Mouse (Mus musculus) cerebellum, postnatal 10 days (tissue): ENCODE data around the gene Gpr15.

Experiments
- DNase-seq, 2 experiments: peaks; one replicate each; pipeline ENCODE4 v3.0.0; 2021; ENCODE audit warnings: mixed read lengths in 2 of 2

Gpr15 gene

GRCm38 (mm10) chr16:58701779-58702178 is 17.1 kb downstream of the Gpr15 start:
- DNase-seq, result no peak

- no peak for DNase-seq
Measured at GRCm38 (mm10) chr16:58700816-58701424, 17.9 kb downstream of the Gpr15 start.

- DNase-seq, result no peak
Measured at GRCm38 (mm10) chr16:58700174-58700573, 18.7 kb downstream of the Gpr15 start.

GRCm38 (mm10) chr16:58697261-58697660 is 21.6 kb downstream of the Gpr15 start:
- no peak for DNase-seq

GRCm38 (mm10) chr16:58696796-58697195 is 22.1 kb downstream of the Gpr15 start:
- DNase-seq, result no peak

- DNase-seq, result no peak
Measured at GRCm38 (mm10) chr16:58694091-58694490, 24.8 kb downstream of the Gpr15 start.

- DNase-seq, result no peak
Measured at GRCm38 (mm10) chr16:58690322-58690732, 28.5 kb downstream of the Gpr15 start.

GRCm38 (mm10) chr16:58689555-58690169 is 29.2 kb downstream of the Gpr15 start:
- no peak for DNase-seq

GRCm38 (mm10) chr16:58688534-58688933 is 30.3 kb downstream of the Gpr15 start:
- no peak for DNase-seq

GRCm38 (mm10) chr16:58685548-58686537 is 33.0 kb downstream of the Gpr15 start:
- DNase-seq, result no peak

- no peak for DNase-seq
Measured at GRCm38 (mm10) chr16:58684537-58684936, 34.3 kb downstream of the Gpr15 start.

GRCm38 (mm10) chr16:58683911-58684310 is 35.0 kb downstream of the Gpr15 start:
- no peak for DNase-seq

- DNase-seq, result no peak
Measured at GRCm38 (mm10) chr16:58682870-58683269, 36.0 kb downstream of the Gpr15 start.

- no peak for DNase-seq
Measured at GRCm38 (mm10) chr16:58682046-58682445, 36.8 kb downstream of the Gpr15 start.

GRCm38 (mm10) chr16:58678660-58679059 is 40.2 kb downstream of the Gpr15 start:
- DNase-seq, result no peak

GRCm38 (mm10) chr16:58677491-58677890 is 41.4 kb downstream of the Gpr15 start:
- DNase-seq, result no peak

GRCm38 (mm10) chr16:58676633-58677032 is 42.2 kb downstream of the Gpr15 start:
- DNase-seq, result no peak

GRCm38 (mm10) chr16:58676156-58676555 is 42.7 kb downstream of the Gpr15 start:
- no peak for DNase-seq

- no peak for DNase-seq
Measured at GRCm38 (mm10) chr16:58675256-58675655, 43.6 kb downstream of the Gpr15 start.

GRCm38 (mm10) chr16:58673811-58674410 is 45.0 kb downstream of the Gpr15 start:
- no peak for DNase-seq

GRCm38 (mm10) chr16:58672396-58672795 is 46.5 kb downstream of the Gpr15 start:
- no peak for DNase-seq

GRCm38 (mm10) chr16:58671212-58671985 is 47.5 kb downstream of the Gpr15 start:
- DNase-seq, result no peak
